Mouse (Mus musculus) forebrain, embryonic 10.5 days (tissue): ENCODE results near the gene Epas1. TPM values are rescaled to one million over a fixed set of nuclear protein-coding genes. Genes with fewer than 3 reads are reported as not detected.

ENCODE experiments used
- DNase-seq: peaks from one replicate; pipeline ENCODE4 v3.0.0-alpha.2; 2017; ENCODE audit warnings: low spot score; ENCODE audit errors: extremely low spot score
- H3K27ac ChIP-seq: fragments of 300-500 bp; sonication (generic); 2 replicates; pipeline ENCODE4 v1.5.1; 2016; ENCODE audit warnings: mild to moderate bottlenecking
- H3K27me3 ChIP-seq: fragments of 300-500 bp; sonication (generic); 2 replicates; pipeline ENCODE4 v1.6.1; 2016; ENCODE audit warnings: mild to moderate bottlenecking; ENCODE audit not compliant: poor library complexity, severe bottlenecking
- H3K36me3 ChIP-seq: fragments of 300-500 bp; sonication (generic); replicated peaks from 2 replicates; pipeline ENCODE4 v1.6.1; 2016; ENCODE audit warnings: mild to moderate bottlenecking, moderate library complexity
- H3K4me1 ChIP-seq: fragments of 300-500 bp; sonication (generic); 2 replicates; pipeline ENCODE4 v1.6.1; 2016
- H3K4me3 ChIP-seq: fragments of 300-500 bp; sonication (generic); 2 replicates; pipeline ENCODE4 v1.5.1; 2016; ENCODE audit warnings: mild to moderate bottlenecking, moderate library complexity
- H3K9me3 ChIP-seq: fragments of 300-500 bp; sonication (generic); 2 replicates; pipeline ENCODE4 v1.6.1; 2016; ENCODE audit warnings: mild to moderate bottlenecking, moderate library complexity
- WGBS: fragments of 180-500 bp; shearing (Covaris S2); methylation state at CpG from one replicate; pipeline ENCODE4 v1.1.7; 2016; 5-methylcytosine and 5-hydroxymethylcytosine counted together
- polyA plus RNA-seq: library from polyadenylated mRNA; unstranded; fragments of >200 nt; fragmentation: Nextera tagmentation; extraction: Ambion mirVana; gene quantifications from 2 replicates; pipeline ENCODE4 v1.2.1, GENCODE M21; 2016

Epas1 gene
- polyA plus RNA-seq, 1 experiment from 2014 or later: 1.9 TPM

DNA sequence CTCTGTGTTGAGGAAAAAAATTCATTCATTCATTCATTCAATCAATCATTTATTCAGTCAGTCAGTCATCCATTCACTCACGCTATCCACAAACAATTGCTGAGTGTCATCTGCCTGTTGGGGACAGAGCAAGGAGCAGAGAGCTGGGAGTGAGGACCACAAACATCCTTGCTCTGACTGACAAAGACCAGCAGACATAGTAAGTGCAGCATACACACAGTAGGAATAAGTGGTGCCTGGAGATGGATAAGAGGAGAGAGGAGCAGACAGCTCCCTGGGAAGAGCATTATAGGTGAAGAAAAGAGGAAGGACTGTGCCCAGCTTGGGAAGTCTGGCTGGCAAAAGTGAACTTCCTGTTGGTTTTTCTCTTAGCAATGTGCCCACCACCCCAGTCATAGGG lies 21.0 kb upstream of the Epas1 start:
- Histone ChIP-seq H3K9me3 (no peaks in the 10 kb centered on the region), H3K36me3 (no peaks in the 10 kb centered on the region), H3K4me3 (no peak overlapping the region), H3K27ac (peak overlapping the region; percentile 79), H3K27me3 (no peaks in the 10 kb centered on the region), H3K4me1 (peaks cover 11% of the 10 kb centered on the region)
- no peak for DNase-seq
- 68% methylated on average over 1 of the region's 1 CpGs for WGBS

DNA sequence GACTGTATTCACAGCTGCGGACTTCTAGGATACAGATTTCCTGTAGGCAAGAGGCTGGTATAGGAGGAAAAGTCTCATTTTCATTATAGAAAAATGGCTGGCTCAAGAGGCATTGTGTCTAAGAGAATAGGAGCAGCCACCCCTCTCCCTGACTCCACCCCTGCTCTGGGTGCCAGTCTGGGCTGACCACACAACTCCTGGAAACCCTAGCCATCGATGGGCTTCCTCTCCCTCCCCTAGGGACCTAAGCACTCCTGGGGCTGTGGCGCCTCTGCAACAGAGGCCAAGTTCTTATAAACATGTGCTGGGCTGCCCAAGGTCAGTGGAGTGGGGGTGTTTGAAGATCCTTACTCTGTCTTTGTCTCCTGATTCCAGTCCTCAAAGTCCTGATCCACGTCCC lies 19.9 kb upstream of the Epas1 start:
- DNase-seq: no peak
- Histone ChIP-seq H3K4me1 (peaks cover 11% of the 10 kb centered on the region), H3K36me3 (no peaks in the 10 kb centered on the region), H3K27ac (no peak overlapping the region), H3K4me3 (no peak overlapping the region), H3K27me3 (no peaks in the 10 kb centered on the region), H3K9me3 (no peaks in the 10 kb centered on the region)
- 94% methylated on average over 4 of the region's 4 CpGs for WGBS

- Histone ChIP-seq H3K27me3 (no peaks in the 10 kb centered on the region), H3K4me3 (no peak overlapping the region), H3K27ac (no peak overlapping the region), H3K4me1 (no peaks in the 10 kb centered on the region), H3K36me3 (no peaks in the 10 kb centered on the region), H3K9me3 (no peaks in the 10 kb centered on the region)
- no peak for DNase-seq
- 76% methylated on average over 6 of the region's 6 CpGs for WGBS
Observed at GRCm38 (mm10) chr17:86738477-86738876, 15.0 kb upstream of the Epas1 start.

DNA sequence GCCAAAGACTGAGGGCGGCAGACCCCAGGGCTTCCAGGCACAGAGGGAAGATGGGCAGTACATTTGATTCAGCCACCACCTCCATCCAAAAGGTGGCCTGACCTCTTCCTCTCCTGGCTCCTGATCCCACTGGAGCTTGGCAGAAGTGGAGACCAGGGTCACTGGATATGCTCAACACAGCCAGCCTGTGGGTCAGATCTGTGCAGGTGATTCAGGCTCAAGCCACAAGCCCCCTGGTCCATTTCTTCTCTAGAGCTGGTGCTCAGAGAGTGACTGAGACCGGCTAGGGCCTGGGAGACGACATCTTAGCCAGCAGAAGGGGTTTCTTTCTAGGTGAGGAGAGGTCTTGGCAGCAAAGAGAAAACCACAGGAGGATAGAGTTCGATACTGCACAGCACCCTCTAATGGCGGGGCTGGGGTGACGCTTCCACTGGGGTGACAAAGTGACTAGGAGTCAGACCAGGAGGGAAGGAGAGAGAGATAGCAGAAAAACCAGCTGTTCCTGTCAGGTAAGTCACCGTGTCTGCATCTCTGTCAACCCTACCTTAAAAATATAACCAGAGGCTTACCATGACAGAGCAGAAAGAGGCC lies 10.1 kb upstream of the Epas1 start:
- Histone ChIP-seq H3K27ac (no peak overlapping the region), H3K36me3 (no peaks in the 10 kb centered on the region), H3K4me1 (peaks cover 5% of the 10 kb centered on the region), H3K27me3 (peaks cover 15% of the 10 kb centered on the region; the same call in 1 of the 2 replicates), H3K4me3 (no peak overlapping the region), H3K9me3 (no peaks in the 10 kb centered on the region)
- 87% methylated on average over 7 of the region's 7 CpGs for WGBS
- DNase-seq: no peak

GRCm38 (mm10) chr17:86744943-86745342 lies 8.6 kb upstream of the Epas1 start:
- peaks cover 19% of the 10 kb centered on the region for H3K27me3 ChIP-seq
- H3K27ac ChIP-seq: no peak overlapping the region
- H3K9me3 ChIP-seq: no peaks in the 10 kb centered on the region
- peaks cover 5% of the 10 kb centered on the region for H3K4me1 ChIP-seq
- no peak for DNase-seq
- H3K4me3 ChIP-seq: no peak overlapping the region
- WGBS: 28% methylated on average over 6 of the region's 6 CpGs
- no peaks in the 10 kb centered on the region for H3K36me3 ChIP-seq

- Histone ChIP-seq H3K4me3 (no peak overlapping the region), H3K9me3 (no peaks in the 10 kb centered on the region), H3K27ac (no peak overlapping the region), H3K27me3 (peaks cover 67% of the 10 kb centered on the region), H3K36me3 (no peaks in the 10 kb centered on the region), H3K4me1 (peaks cover 27% of the 10 kb centered on the region)
- no peak for DNase-seq
- 72% methylated on average over 10 of the region's 10 CpGs for WGBS
Observed at GRCm38 (mm10) chr17:86751373-86751871, 2.1 kb upstream of the Epas1 start.

- Histone ChIP-seq H3K27me3 (peaks cover 82% of the 10 kb centered on the region), H3K9me3 (no peaks in the 10 kb centered on the region), H3K4me3 (peak overlapping the region; percentile 65), H3K27ac (0 out of 2 replicates have a peak overlapping the region, but pooled peaks have one; percentile 4), H3K4me1 (peaks cover 27% of the 10 kb centered on the region), H3K36me3 (no peaks in the 10 kb centered on the region)
- DNase-seq: peak; percentile 61
- under 1% methylated on average over 55 of the region's 55 CpGs for WGBS
Observed at GRCm38 (mm10) chr17:86753931-86754805, 668 bp downstream of the Epas1 start.

- Histone ChIP-seq H3K36me3 (no peaks in the 10 kb centered on the region), H3K9me3 (no peaks in the 10 kb centered on the region), H3K27ac (no peak overlapping the region), H3K4me1 (peaks cover 27% of the 10 kb centered on the region), H3K4me3 (peak overlapping the region; percentile 65), H3K27me3 (peaks cover 77% of the 10 kb centered on the region)
- 1% methylated on average over 52 of the region's 52 CpGs for WGBS
- peak; percentile 41 for DNase-seq
Observed at GRCm38 (mm10) chr17:86754806-86755571, 1.5 kb downstream of the Epas1 start.

- Histone ChIP-seq H3K4me1 (peaks cover 27% of the 10 kb centered on the region), H3K9me3 (no peaks in the 10 kb centered on the region), H3K27me3 (peaks cover 70% of the 10 kb centered on the region), H3K27ac (no peak overlapping the region), H3K4me3 (peak overlapping the region; percentile 65), H3K36me3 (no peaks in the 10 kb centered on the region)
- WGBS: 21% methylated on average over 11 of the region's 11 CpGs
- no peak for DNase-seq
Observed at GRCm38 (mm10) chr17:86755581-86756195, 2.2 kb downstream of the Epas1 start.

GRCm38 (mm10) chr17:86757621-86758020 lies 4.1 kb downstream of the Epas1 start:
- H3K36me3 ChIP-seq: no peaks in the 10 kb centered on the region
- peaks cover 51% of the 10 kb centered on the region for H3K27me3 ChIP-seq

GRCm38 (mm10) chr17:86761859-86762258 lies 8.4 kb downstream of the Epas1 start:
- no peaks in the 10 kb centered on the region for H3K9me3 ChIP-seq
- peaks cover 11% of the 10 kb centered on the region for H3K27me3 ChIP-seq
- no peak for DNase-seq
- H3K4me3 ChIP-seq: no peak overlapping the region
- no peak overlapping the region for H3K27ac ChIP-seq
- H3K4me1 ChIP-seq: no peaks in the 10 kb centered on the region
- 89% methylated on average over 5 of the region's 5 CpGs for WGBS
- H3K36me3 ChIP-seq: no peaks in the 10 kb centered on the region

More at GRCm38 (mm10) chr17:86757621-86758020, 4.1 kb downstream of the Epas1 start:
- no peak for DNase-seq
- Histone ChIP-seq H3K4me3 (no peak overlapping the region), H3K27ac (no peak overlapping the region), H3K9me3 (no peaks in the 10 kb centered on the region), H3K4me1 (peaks cover 25% of the 10 kb centered on the region)
- WGBS: 46% methylated on average over 2 of the region's 2 CpGs

- Histone ChIP-seq H3K27me3 (peaks cover 3% of the 10 kb centered on the region), H3K36me3 (no peaks in the 10 kb centered on the region), H3K4me3 (no peak overlapping the region), H3K27ac (no peak overlapping the region), H3K9me3 (no peaks in the 10 kb centered on the region), H3K4me1 (no peaks in the 10 kb centered on the region)
- DNase-seq: no peak
- 89% methylated on average over 11 of the region's 11 CpGs for WGBS
Observed at GRCm38 (mm10) chr17:86762479-86763242, 9.2 kb downstream of the Epas1 start.
